Mouse (Mus musculus): ENCODE results near the gene Ptrhd1. TPM values are rescaled to one million over a fixed set of nuclear protein-coding genes. Genes with fewer than 3 reads are reported as not detected.
"Not testable (repeated sequence)": the region's sequence is repeated elsewhere in the genome, so short reads cannot be mapped to it uniquely, and the experiment has no call there.

The Ptrhd1 gene
- total RNA-seq, 2 experiments from 2014 or later = 6.7 to 7.4 TPM

DNA sequence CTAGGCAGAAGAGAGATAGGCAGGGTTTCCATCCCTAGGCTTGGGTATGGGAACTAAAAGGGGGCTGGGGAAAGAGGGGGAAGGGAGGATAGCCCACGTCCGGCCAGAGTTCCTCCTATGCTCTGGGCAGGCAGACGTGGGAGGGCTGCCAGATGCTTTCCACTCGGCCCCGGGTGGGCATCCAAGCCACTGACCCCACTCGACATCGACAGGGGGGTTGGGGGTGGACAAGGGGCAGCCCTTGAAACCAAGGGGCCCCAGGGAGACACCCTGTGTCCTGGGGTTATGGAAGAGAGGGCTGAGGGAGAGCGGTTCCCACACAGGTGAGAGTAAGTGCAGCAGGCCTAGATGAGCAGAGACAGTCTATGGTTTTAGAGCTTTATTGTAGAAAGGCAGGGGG is 6.5 kb downstream of the Ptrhd1 start:
- not testable (repeated sequence) for DNase-seq (ENCODE audit: low spot score in 2 of 2)

DNA sequence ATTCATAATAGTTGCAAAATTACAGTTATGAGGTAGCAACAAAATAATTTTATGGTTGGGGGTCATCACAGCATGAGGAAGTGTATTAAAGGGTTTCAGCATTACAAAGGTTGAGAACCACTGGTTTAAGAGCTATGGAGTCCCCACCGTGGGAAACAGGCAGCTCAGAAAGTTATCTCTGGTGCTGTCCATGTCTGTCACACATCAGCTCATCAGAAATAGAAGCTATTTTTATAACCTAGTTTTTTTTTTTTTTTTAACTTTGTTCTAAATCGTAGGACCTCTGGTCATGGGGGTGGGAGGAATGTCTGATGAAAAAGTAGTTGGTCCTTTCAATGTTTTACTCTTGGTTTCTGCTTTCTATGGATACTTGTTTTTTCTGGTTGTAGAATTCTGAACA is 10.0 kb downstream of the Ptrhd1 start:
- DNase-seq (ENCODE audit: low spot score in 2 of 2) = no peak

GRCm38 (mm10) chr12:4245742-4246141 is 11.9 kb downstream of the Ptrhd1 start:
- no peak for DNase-seq (ENCODE audit: low spot score in 2 of 2)

GRCm38 (mm10) chr12:4249786-4250185 is 16.0 kb downstream of the Ptrhd1 start:
- DNase-seq (ENCODE audit: low spot score in 2 of 2) = no peak

- no peak for DNase-seq (ENCODE audit: low spot score in 2 of 2)
These were observed 19.2 kb downstream of the Ptrhd1 start for GRCm38 (mm10) chr12:4252742-4253655.

- no peak for DNase-seq (ENCODE audit: low spot score in 2 of 2)
These were observed 33.9 kb downstream of the Ptrhd1 start for GRCm38 (mm10) chr12:4267765-4268164.

- no peak for DNase-seq (ENCODE audit: low spot score in 2 of 2)
These were observed 37.3 kb downstream of the Ptrhd1 start for GRCm38 (mm10) chr12:4271078-4271477.

GRCm38 (mm10) chr12:4278978-4279755 is 45.3 kb downstream of the Ptrhd1 start:
- no peak for DNase-seq (ENCODE audit: low spot score in 2 of 2)

- no peak for DNase-seq (ENCODE audit: low spot score in 2 of 2)
These were observed 46.1 kb downstream of the Ptrhd1 start for GRCm38 (mm10) chr12:4279878-4280277.

DNA sequence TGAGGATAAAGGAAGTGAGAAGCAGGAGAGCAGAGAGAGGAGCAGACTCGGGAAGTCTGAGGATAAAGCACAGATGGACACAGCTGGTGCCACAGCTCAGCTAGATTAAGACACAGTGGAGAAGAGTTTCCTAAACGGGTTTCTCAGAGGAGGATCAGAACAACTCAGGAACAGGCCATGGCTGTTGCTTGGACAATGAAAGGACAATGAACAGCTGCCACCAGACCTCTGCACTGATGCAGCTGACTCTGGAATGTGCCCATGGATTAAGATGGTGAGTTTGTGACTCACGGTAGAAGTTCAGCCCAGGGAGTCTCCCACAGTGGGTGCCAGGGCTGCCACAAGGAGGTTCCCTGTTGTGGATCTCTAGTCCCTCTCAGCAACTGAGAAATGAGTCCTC is 51.4 kb downstream of the Ptrhd1 start:
- no peak for DNase-seq (ENCODE audit: low spot score in 2 of 2)

Other genes starting within 250 kb of the Ptrhd1 start
- 1 to 10 TPM; 4.5 to 5.6 TPM for gene Efr3b, start 195.1 kb upstream of the Ptrhd1 start, total RNA-seq (2021)
- gene Dnajc27, start 151.4 kb upstream of the Ptrhd1 start, total RNA-seq (2021) = 1 to 10 TPM; 6.9 to 8.0 TPM
- gene Adcy3, start 100.9 kb upstream of the Ptrhd1 start, total RNA-seq (2021) = 10 to 100 TPM; 25.8 to 26.8 TPM
- 10 to 100 TPM; 16.4 to 19.2 TPM for gene Cenpo, start 267 bp downstream of the Ptrhd1 start, total RNA-seq (2021)
- gene Ncoa1, start 243.2 kb downstream of the Ptrhd1 start, total RNA-seq (2021) = 10 to 100 TPM; 47.5 to 48.2 TPM